Mouse (Mus musculus): ENCODE data around the gene Rpl15.
"Not testable (repeated sequence)": the region's sequence is repeated elsewhere in the genome, so short reads cannot be mapped to it uniquely, and the experiment has no call there.

Rpl15 gene

GRCm38 (mm10) chr14:18241786-18242185, 29.4 kb downstream of the Rpl15 start:
- no peak for DNase-seq (ENCODE audit: low read depth, low spot score)

DNA sequence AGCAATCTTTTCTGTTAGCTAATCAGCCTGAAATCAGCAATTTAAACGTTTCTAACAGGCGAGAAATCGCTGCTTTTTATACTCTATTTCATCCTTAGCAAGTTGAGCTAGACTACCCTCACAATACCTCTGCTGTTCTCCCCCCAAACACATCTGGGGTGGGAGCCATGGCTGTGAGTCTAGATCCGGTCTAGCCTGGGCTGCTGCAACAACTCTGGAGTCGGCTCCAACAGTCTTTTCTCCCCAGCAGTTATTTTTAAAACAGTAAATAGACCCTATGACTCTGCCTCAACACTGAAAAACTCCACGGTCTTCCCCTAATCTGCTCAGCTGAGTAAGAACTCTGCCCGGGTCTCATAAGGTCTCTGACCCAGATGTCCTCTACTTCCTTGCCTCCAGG, 31.1 kb downstream of the Rpl15 start:
- no peak for DNase-seq (ENCODE audit: low read depth, low spot score)

DNA sequence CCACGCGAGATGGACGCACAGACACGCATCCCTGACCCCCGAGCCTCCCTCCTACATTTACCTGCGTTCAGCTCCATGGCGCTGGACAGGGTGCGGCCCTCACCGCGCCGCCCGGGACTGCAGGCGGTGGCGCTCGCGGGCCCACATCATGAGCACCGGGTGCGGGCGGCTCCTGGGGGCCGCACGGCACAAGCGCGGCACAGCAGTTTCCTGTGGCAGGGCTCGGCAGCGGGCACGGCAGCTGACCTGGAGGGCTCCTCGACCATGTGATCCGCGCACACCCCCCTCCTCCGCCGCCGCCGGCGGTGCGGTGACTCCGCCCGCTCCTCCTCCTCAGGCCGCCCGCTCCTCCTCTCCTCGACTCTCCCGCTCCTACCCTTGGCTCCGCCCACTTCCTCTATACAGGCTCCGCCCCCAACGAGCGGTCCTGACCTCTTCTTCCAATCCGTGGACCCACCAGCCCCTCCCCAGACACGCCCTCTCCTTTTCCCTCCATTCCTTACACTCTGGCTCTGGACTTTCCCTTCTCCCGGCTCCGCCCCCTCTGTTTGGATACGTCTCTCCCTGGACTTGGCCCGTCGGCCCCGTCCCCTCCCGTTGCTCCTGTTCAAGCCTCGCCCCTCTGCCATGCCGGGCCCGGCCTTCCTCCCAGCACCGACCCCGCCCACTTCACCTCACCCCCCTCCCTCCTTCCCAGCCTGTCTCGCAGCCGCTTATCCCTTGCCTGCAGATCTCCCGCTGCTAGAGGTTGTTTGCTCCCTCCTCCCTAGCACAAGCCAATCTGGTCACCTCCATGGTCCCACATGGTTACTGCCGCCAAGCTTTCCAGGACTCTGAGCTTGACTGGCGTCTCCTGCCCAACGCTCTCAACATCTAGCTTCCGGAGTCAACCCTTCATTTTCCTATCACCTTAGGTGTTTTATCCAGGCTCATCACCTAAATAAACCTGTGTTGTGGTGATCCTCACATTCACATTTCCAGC, 32.1 kb downstream of the Rpl15 start, which contains the start of gene Nr1d2:
Gene Nr1d2 (minus strand): TSS at position 378 of the 982 bp plus-strand sequence.
- DNase-seq (ENCODE audit: low read depth, low spot score): peak; percentile 100

DNA sequence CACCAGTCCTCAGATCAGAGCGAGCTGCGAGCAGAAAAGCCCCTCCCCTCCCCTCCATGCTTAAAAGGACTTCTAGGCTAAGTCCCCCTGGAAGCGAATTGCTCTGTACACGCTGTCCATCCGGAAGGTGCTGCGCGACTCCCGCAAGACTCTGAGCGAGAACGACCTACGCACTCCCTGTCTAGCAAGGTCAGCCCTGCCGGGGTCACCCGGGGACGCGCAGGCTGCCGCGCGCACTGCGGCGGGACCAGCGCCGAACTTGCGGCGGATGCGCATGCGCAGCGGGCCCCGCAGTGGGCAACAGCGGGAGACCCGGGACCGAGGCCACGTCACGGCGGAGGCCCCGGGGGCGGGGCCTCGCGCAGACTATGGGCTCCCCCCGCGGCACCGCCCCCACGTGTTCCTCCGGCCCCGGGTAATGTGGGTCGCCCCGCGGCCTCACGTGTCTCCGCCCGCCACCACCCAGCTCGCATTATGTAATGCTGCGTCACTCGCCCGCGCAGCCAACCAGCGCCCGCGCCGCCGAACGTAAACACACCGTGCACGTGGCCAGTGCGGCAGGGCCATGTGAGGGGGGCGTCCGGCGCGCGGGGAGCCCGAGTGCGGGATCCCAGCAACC, 33.0 kb downstream of the Rpl15 start:
- peak; percentile 93 for DNase-seq (ENCODE audit: low read depth, low spot score)

- no peak for DNase-seq (ENCODE audit: low read depth, low spot score)
These were observed 33.8 kb downstream of the Rpl15 start for GRCm38 (mm10) chr14:18237381-18237780.

DNA sequence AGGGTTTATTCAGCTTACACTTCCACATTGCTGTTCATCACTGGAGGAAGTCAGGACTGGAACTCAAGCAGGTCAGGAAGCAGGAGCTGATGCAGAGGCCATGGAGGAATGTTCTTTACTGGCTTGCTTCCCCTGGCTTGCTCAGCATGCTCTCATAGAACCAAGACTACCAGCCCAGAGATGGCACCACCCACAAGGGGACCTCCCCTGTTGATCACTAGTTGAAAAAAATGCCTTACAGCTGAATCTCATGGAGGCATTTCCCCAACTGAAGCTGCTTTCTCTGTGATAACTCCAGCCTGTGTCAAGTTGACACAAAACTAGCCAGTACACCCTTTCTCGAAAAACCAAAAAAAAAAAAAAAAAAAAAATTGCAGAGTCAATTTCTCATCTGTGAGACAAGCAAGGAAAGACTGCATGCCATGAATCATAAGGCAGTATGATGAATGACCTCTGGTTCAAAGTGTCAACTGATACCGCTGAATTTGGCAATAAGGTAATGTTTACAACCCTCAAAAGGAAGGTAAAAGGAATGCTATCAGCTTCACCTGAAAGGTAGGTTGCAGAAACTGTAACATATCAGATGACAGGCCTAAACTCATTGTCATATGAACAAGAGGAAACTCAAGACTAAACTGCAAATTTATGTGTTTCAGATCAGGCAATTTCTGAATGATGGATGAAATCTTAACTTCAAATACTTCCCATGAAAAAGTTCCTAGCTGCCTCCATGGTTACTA, 34.5 kb downstream of the Rpl15 start:
- not testable (repeated sequence) for DNase-seq (ENCODE audit: low read depth, low spot score)

DNA sequence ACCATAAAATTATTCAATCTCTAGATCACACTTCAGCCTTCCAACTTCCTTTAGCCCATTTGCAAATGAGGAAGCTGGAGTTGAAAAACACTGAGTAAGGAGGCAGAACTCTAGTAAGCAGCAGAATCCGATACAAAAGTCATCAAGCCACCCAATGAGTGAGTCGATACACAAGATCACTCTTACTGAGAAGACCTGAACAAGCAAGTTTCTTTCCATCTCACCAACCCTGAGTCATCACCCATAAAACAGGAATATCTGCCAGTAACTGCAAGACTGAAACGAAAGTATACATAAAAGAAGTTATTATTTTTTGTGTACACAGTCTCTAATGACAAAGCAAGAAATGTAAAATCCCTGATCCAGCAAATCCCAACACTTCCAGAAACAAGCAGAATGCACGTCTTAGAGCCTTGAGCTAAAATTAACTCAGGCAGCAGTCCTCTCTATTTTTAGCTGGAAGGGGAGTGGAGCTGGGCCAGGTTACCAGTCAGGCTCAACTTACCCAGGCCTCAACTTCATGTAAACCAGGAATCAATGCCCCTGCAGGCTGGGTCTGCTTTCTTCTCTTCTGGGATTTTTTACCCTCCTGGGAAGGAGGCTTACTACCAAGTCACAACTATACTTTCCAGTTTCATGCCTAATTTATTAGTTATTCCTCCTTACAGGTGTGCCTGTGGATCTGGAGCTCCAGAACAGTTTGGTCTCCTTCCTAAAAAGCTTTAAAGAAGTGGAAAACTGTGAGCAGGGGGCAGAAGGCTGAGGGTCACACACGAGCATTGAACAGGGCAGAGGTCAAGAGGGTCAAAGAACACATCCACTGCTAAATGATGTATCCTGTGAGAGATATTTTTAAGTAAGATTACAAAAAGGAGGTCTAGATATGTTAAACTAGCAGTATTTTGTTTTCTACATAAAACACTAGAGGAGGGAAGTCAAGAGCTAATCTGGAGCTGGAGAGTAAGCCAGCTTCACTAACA, 36.9 kb downstream of the Rpl15 start:
- no peak for DNase-seq (ENCODE audit: low read depth, low spot score)

DNA sequence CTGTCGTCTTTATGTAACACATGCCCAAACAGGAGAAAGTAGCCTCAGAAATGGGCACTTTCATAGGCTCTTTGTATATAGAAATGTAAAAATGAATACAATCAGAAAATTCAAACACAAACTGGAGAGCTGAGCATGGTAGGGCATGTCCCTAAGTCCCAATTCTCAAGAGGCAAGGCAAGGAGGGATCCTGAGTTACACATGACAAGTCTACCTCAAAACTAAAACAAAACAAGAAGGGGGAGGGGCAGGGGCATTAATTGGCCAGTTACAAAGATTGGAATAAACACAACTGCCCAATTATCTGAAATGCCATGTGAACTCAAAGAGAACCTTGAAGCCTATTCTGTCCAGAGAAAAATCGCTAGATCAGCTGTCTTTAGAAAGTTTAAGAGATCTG, 38.1 kb downstream of the Rpl15 start:
- no peak for DNase-seq (ENCODE audit: low read depth, low spot score)

- not testable (repeated sequence) for DNase-seq (ENCODE audit: low read depth, low spot score)
These were observed 39.3 kb downstream of the Rpl15 start for GRCm38 (mm10) chr14:18231866-18232265.

DNA sequence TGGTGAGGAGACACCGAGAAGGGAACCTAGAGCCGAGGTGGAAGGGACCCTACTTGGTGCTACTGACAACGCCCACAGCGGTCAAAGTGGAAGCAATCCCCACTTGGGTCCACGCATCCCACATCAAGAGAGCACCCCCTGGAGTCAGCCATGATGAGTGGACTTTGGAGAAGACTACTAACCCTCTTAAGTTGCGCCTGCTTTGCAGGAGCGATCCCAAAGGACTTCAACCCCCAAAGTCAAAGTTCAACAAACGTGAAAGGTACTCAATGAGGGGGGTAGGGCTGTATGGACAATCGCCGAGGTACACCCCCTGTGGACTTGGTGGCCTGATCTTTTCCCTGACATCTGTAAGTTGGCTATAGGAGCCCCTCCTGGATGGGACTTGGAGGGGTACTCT, 41.4 kb downstream of the Rpl15 start:
- DNase-seq (ENCODE audit: low read depth, low spot score): not testable (repeated sequence)

- not testable (repeated sequence) for DNase-seq (ENCODE audit: low read depth, low spot score)
These were observed 45.0 kb downstream of the Rpl15 start for GRCm38 (mm10) chr14:18226181-18226580.

GRCm38 (mm10) chr14:18225431-18225830, 45.8 kb downstream of the Rpl15 start:
- not testable (repeated sequence) for DNase-seq (ENCODE audit: low read depth, low spot score)

DNA sequence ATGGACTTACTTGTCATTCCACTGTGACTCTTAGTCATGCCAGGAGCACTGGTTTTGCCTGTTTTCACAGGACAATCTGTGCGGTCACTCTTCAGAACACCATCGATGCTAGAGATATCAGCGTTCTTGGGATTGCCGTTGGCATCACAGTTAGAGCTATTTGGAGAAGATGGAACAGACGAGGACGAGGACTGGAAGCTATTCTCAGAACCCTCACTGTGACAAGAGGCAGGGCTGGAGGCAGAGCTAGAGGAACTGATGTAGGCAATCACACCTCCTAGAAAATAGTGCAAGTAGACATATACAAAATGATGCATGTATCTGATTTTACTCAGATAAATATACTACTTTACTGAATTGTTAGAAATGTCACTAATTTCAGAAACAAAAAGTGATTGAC, 49.2 kb downstream of the Rpl15 start:
- no peak for DNase-seq (ENCODE audit: low read depth, low spot score)
